In the genomic region with DNA sequence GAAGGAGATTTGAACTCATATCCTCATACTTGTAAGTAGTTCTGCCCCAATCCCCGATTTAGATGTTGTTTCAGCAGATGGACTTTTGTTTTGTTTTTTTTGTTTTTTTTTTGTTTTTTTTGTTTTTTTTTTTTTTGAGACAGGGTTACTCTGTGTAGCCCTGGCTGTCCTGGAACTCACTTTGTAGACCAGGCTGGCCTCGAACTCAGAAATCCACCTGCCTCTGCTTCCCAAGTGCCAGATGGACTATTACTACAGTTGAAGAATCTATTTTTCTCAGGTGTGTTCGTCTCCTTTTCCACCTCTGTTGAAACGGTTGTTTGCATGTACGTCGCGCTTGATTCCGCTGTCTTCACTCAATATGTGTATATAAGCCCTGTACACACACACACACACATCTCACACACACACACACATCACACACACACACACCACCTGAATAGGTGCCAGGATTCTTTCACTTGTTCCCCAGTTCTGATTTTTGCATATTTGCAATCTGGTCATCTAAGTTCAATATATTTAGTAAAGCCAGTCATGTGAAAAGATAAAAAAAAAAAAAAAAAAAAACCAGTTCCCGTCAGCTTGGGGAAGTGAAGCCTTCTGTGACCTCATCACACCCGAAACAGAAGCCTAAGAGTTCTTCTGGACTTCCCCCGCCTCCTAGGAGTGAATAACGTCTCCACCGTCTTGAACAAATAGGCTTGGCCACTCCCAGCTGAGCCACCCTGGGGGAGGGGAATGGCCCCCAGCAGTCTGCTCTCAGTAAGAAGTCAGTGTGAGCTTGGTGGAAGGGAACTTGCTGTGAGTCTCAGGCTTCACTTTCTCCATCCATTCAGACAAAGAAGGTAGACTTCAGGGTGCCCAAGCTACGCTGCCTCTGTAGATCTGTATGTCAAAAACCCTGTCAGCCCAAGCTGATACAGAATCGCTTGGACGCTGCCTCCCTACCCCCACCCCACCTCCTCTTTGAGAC, we compare ENCODE assay signal across 9 mouse cellular contexts. TPM values are rescaled to one million over a fixed set of nuclear protein-coding genes. Genes with fewer than 3 reads are reported as not detected.
A peak's percentile ranks its signal among the peaks of the same experiment; 100 is the strongest.
DNase-seq lines count a peak whose midpoint lies in the region; ATAC-seq lines count a peak whose summit lies in the region.
"Had no signal": no experiment of that assay in that cellular context is flagged by ENCODE, and none has a peak within 500 bp of the region (broad histone marks: within the 10 kb centered on the region; RNA-seq: fewer than 3 reads in every experiment).

No protein-coding gene starts in this region.

- DNase-seq in kidney, postnatal 4 days: peak; percentile 50 to 61
- no peak for DNase-seq in kidney, adult 8-10 months
- no peak for DNase-seq in thymus, postnatal 4 days
- no peak for DNase-seq in thymus, postnatal 25 days
- no peak for DNase-seq in embryo, embryonic 9.5 days (ENCODE audit: extremely low spot score)

- no peak overlapping the region for H3K9ac ChIP-seq in embryonic facial prominence, embryonic 13.5 days
- no peak overlapping the region for H3K9ac ChIP-seq in lung, embryonic 15.5 days
- no peak overlapping the region for H3K9ac ChIP-seq in stomach, embryonic 14.5 days (replicated peaks; ENCODE audit: low read depth, low read length)
- H3K9ac ChIP-seq: limb, embryonic 12.5 days had no signal

- peaks cover 13% of the 10 kb centered on the region; the same call in 1 of the 2 replicates for H3K4me1 ChIP-seq in embryonic facial prominence, embryonic 13.5 days
- peaks cover 9% of the 10 kb centered on the region; the same call in 1 of the 2 replicates for H3K4me1 ChIP-seq in lung, embryonic 15.5 days
- peaks cover 5% of the 10 kb centered on the region; the same call in 1 of the 2 replicates for H3K4me1 ChIP-seq in stomach, embryonic 14.5 days (ENCODE audit: control insufficient read depth, insufficient read depth, low read length)

- no peak for ATAC-seq in embryonic facial prominence, embryonic 13.5 days (ENCODE audit: insufficient number of reproducible peaks, insufficient read depth, low FRiP score, low TSS enrichment, low read depth)
- ATAC-seq in lung, embryonic 15.5 days (ENCODE audit: borderline replicate concordance, extremely low read depth, low FRiP score, low TSS enrichment): no peak
- ATAC-seq in stomach, embryonic 14.5 days (ENCODE audit: insufficient number of reproducible peaks, insufficient read depth, low FRiP score, low read depth): no peak; the same call in 1 of the 2 replicates

- 0 out of 2 replicates have a peak overlapping the region, but pooled peaks have one; percentile 0 for H3K4me2 ChIP-seq in embryonic facial prominence, embryonic 13.5 days
- H3K4me2 ChIP-seq in lung, embryonic 15.5 days: peak overlapping the region; percentile 18; the same call in 1 of the 2 replicates
- no peak overlapping the region for H3K4me2 ChIP-seq in stomach, embryonic 14.5 days (replicated peaks; ENCODE audit: low read depth, low read length)
- H3K4me2 ChIP-seq: limb, embryonic 12.5 days had no signal

- no peaks in the 10 kb centered on the region for H3K9me3 ChIP-seq in embryonic facial prominence, embryonic 13.5 days
- no peaks in the 10 kb centered on the region for H3K9me3 ChIP-seq in lung, embryonic 15.5 days
- H3K9me3 ChIP-seq in stomach, embryonic 14.5 days (ENCODE audit: control insufficient read depth, low read depth, low read length): no peaks in the 10 kb centered on the region
- H3K9me3 ChIP-seq: limb, embryonic 12.5 days had no signal

- 48% methylated on average over 16 of the region's 16 CpGs for WGBS in embryonic facial prominence, embryonic 13.5 days
- 41% methylated on average over 16 of the region's 16 CpGs for WGBS in lung, embryonic 15.5 days
- 47% methylated on average over 16 of the region's 16 CpGs for WGBS in stomach, embryonic 14.5 days

- H3K27ac ChIP-seq in embryonic facial prominence, embryonic 13.5 days: no peak overlapping the region
- 0 out of 2 replicates have a peak overlapping the region, but pooled peaks have one; percentile 39 for H3K27ac ChIP-seq in lung, embryonic 15.5 days
- 0 out of 2 replicates have a peak overlapping the region, but pooled peaks have one; percentile 21 for H3K27ac ChIP-seq in stomach, embryonic 14.5 days (ENCODE audit: low read length)
- H3K27ac ChIP-seq: limb, embryonic 12.5 days had no signal

- no peaks in the 10 kb centered on the region for H3K27me3 ChIP-seq in embryonic facial prominence, embryonic 13.5 days
- no peaks in the 10 kb centered on the region for H3K27me3 ChIP-seq in lung, embryonic 15.5 days
- no peaks in the 10 kb centered on the region for H3K27me3 ChIP-seq in stomach, embryonic 14.5 days (ENCODE audit: control insufficient read depth, insufficient read depth, low read length)
- H3K27me3 ChIP-seq: limb, embryonic 12.5 days had no signal

- no peak overlapping the region for H3K4me3 ChIP-seq in embryonic facial prominence, embryonic 13.5 days
- no peak overlapping the region for H3K4me3 ChIP-seq in lung, embryonic 15.5 days
- no peak overlapping the region for H3K4me3 ChIP-seq in stomach, embryonic 14.5 days (ENCODE audit: low read depth, low read length)
- H3K4me3 ChIP-seq: limb, embryonic 12.5 days had no signal

- no peaks in the 10 kb centered on the region for H3K36me3 ChIP-seq in embryonic facial prominence, embryonic 13.5 days
- 0 out of 2 replicates have a peak, but pooled peaks cover 2% of the 10 kb centered on the region for H3K36me3 ChIP-seq in lung, embryonic 15.5 days
- no peaks in the 10 kb centered on the region for H3K36me3 ChIP-seq in stomach, embryonic 14.5 days (ENCODE audit: control insufficient read depth, insufficient read depth, low read length)
- H3K36me3 ChIP-seq: limb, embryonic 12.5 days had no signal

RNA-seq across cellular contexts. Expression of a gene that starts 2.7 kb away (rescaled TPM):
- polyA plus RNA-seq in embryonic facial prominence, embryonic 13.5 days (2015; fragmentation: Nextera tagmentation; extraction: Ambion mirVana): 25.0 and 28.0 TPM in 2 replicates
- polyA plus RNA-seq in lung, embryonic 15.5 days (2015; fragmentation: Nextera tagmentation; extraction: Ambion mirVana): 19.6 and 20.9 TPM in 2 replicates
- polyA plus RNA-seq in stomach, embryonic 14.5 days (2014; fragmentation: Nextera tagmentation; extraction: Ambion mirVana): 21.5 and 24.3 TPM in 2 replicates

RNA-seq across cellular contexts. Expression of a gene that starts 18.0 kb away (rescaled TPM):
- polyA plus RNA-seq in embryonic facial prominence, embryonic 13.5 days (2015; fragmentation: Nextera tagmentation; extraction: Ambion mirVana): 20.2 and 20.6 TPM in 2 replicates
- 29.5 and 32.3 TPM in 2 replicates for polyA plus RNA-seq in lung, embryonic 15.5 days (2015; fragmentation: Nextera tagmentation; extraction: Ambion mirVana)
- polyA plus RNA-seq in stomach, embryonic 14.5 days (2014; fragmentation: Nextera tagmentation; extraction: Ambion mirVana): 33.4 and 35.1 TPM in 2 replicates

RNA-seq across cellular contexts. Expression of a gene that starts 27.0 kb away (rescaled TPM):
- 18.9 and 24.6 TPM in 2 replicates for polyA plus RNA-seq in embryonic facial prominence, embryonic 13.5 days (2015; fragmentation: Nextera tagmentation; extraction: Ambion mirVana)
- 15.6 and 18.1 TPM in 2 replicates for polyA plus RNA-seq in lung, embryonic 15.5 days (2015; fragmentation: Nextera tagmentation; extraction: Ambion mirVana)
- 18.6 and 21.2 TPM in 2 replicates for polyA plus RNA-seq in stomach, embryonic 14.5 days (2014; fragmentation: Nextera tagmentation; extraction: Ambion mirVana)

RNA-seq across cellular contexts. Expression of a gene that starts 27.1 kb away (rescaled TPM):
- 92.8 and 95.6 TPM in 2 replicates for polyA plus RNA-seq in embryonic facial prominence, embryonic 13.5 days (2015; fragmentation: Nextera tagmentation; extraction: Ambion mirVana)
- 83.9 and 85.0 TPM in 2 replicates for polyA plus RNA-seq in lung, embryonic 15.5 days (2015; fragmentation: Nextera tagmentation; extraction: Ambion mirVana)
- polyA plus RNA-seq in stomach, embryonic 14.5 days (2014; fragmentation: Nextera tagmentation; extraction: Ambion mirVana): 88.8 and 96.0 TPM in 2 replicates

Comparison
In these comparisons a context has a peak if more than half of its experiments do, and no peak if none do; other contexts are left out.
1. DNase-seq: peak in kidney, postnatal 4 days (2 of 2); none in kidney, adult 8-10 months (0 of 2), thymus, postnatal 4 days (single experiment), thymus, postnatal 25 days (single experiment) and embryo, embryonic 9.5 days (single experiment).